Mouse (Mus musculus): ENCODE data around the gene Rnf169. TPM values are rescaled to one million over a fixed set of nuclear protein-coding genes. Genes with fewer than 3 reads are reported as not detected.
"Not testable (repeated sequence)": the region's sequence is repeated elsewhere in the genome, so short reads cannot be mapped to it uniquely, and the experiment has no call there.

The Rnf169 gene
- polyA plus RNA-seq, 1 experiment from 2014 or later = 1.6 TPM

GRCm38 (mm10) chr7:99979546-99980131, 609 bp downstream of the Rnf169 start:
- Histone ChIP-seq H3K9me3 (replicated peaks) (no peaks in the 10 kb centered on the region), H3K4me2 (peak overlapping the region; percentile 93), H3K9ac (peak overlapping the region; percentile 96), H3K36me3 (replicated peaks) (no peaks in the 10 kb centered on the region), H3K4me1 (replicated peaks) (peaks cover 39% of the 10 kb centered on the region), H3K27ac (replicated peaks) (peak overlapping the region; percentile 84), H3K27me3 (no peaks in the 10 kb centered on the region; the same call in 1 of the 2 replicates), H3K4me3 (replicated peaks) (peak overlapping the region; percentile 94)
- WGBS (ENCODE audit: insufficient replicate concordance) = under 1% methylated on average over 51 of the region's 51 CpGs
- peak; percentile 79 for ATAC-seq (ENCODE audit: insufficient read depth)

- Histone ChIP-seq H3K4me3 (replicated peaks) (peak overlapping the region; percentile 94), H3K9me3 (replicated peaks) (no peaks in the 10 kb centered on the region), H3K4me1 (replicated peaks) (peaks cover 44% of the 10 kb centered on the region), H3K27ac (replicated peaks) (peak overlapping the region; percentile 84; the same call in 1 of the 2 replicates), H3K4me2 (peak overlapping the region; percentile 93), H3K9ac (peak overlapping the region; percentile 96), H3K36me3 (replicated peaks) (no peaks in the 10 kb centered on the region), H3K27me3 (no peaks in the 10 kb centered on the region; the same call in 1 of the 2 replicates)
- no peak for ATAC-seq (ENCODE audit: insufficient read depth)
- whole genome bisulfite sequencing (ENCODE audit: insufficient replicate concordance) = 11% methylated on average over 6 of the region's 6 CpGs
Measured at GRCm38 (mm10) chr7:99979081-99979480, 1.2 kb downstream of the Rnf169 start.

- no peak for ATAC-seq (ENCODE audit: insufficient read depth)
- WGBS (ENCODE audit: insufficient replicate concordance) = 71% methylated on average over 2 of the region's 2 CpGs
- H3K4me1 ChIP-seq (replicated peaks) = peaks cover 53% of the 10 kb centered on the region
- H3K4me2 ChIP-seq = 0 out of 2 replicates have a peak overlapping the region, but pooled peaks have one; percentile 8
- H3K27me3 ChIP-seq = no peaks in the 10 kb centered on the region
- no peak overlapping the region for H3K27ac ChIP-seq (replicated peaks)
- H3K9ac ChIP-seq = no peak overlapping the region
- H3K4me3 ChIP-seq (replicated peaks) = no peak overlapping the region
- H3K36me3 ChIP-seq (replicated peaks) = no peaks in the 10 kb centered on the region
- no peaks in the 10 kb centered on the region for H3K9me3 ChIP-seq (replicated peaks)
Measured at GRCm38 (mm10) chr7:99978041-99978440, 2.2 kb downstream of the Rnf169 start.

DNA sequence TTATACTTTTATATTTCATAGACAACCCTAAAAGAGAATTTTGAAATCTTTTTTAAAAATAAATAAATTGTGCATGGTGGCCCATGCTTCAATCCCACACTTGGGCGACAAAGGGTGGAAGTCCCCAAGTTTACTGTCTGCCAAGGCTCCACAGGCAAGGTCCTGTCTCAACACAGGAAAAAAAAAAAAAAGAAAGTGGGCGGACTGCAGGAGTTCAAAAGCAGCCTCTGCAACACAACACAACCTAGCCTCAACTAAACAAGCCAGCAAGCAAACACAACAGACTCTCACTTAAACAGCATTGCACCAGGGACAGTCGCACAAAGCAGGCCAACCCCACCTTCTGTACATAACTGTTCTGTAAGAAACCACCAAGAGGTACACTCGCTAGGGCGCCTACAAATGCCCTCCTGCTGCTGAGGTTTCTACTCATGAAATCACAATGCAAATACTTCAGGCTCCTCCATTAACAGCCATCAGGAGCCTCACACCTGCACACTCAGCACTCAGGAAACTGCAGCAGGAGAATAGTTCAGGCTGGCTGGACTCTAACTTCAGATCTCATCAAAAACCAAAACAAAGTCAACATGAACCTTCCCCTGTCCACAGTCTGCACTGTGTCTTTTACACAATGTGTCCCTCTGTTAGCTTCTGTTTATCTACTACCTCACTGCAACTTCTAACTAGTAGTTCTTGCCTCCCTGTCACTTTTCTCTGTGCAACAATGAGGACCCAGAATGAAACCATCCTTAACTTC, 4.3 kb downstream of the Rnf169 start:
- H3K36me3 ChIP-seq (replicated peaks) = no peaks in the 10 kb centered on the region
- peak overlapping the region; percentile 74 for H3K27ac ChIP-seq (replicated peaks)
- no peak overlapping the region for H3K9ac ChIP-seq
- 62% methylated on average over 5 of the region's 5 CpGs for WGBS (ENCODE audit: insufficient replicate concordance)
- H3K27me3 ChIP-seq = no peaks in the 10 kb centered on the region
- ATAC-seq (ENCODE audit: insufficient read depth) = peak; percentile 23; the same call in 1 of the 2 replicates
- H3K4me1 ChIP-seq (replicated peaks) = peaks cover 57% of the 10 kb centered on the region
- peak overlapping the region; percentile 5; the same call in 1 of the 2 replicates for H3K4me2 ChIP-seq
- H3K4me3 ChIP-seq (replicated peaks) = no peak overlapping the region
- H3K9me3 ChIP-seq (replicated peaks) = no peaks in the 10 kb centered on the region

- ATAC-seq (ENCODE audit: insufficient read depth) = no peak
- no peak overlapping the region for H3K9ac ChIP-seq
- H3K36me3 ChIP-seq (replicated peaks) = no peaks in the 10 kb centered on the region
- no peak overlapping the region for H3K4me2 ChIP-seq
- H3K9me3 ChIP-seq (replicated peaks) = no peaks in the 10 kb centered on the region
- H3K27me3 ChIP-seq = no peaks in the 10 kb centered on the region
- H3K4me1 ChIP-seq (replicated peaks) = peaks cover 47% of the 10 kb centered on the region
- WGBS (ENCODE audit: insufficient replicate concordance) = 66% methylated on average over 10 of the region's 10 CpGs
- no peak overlapping the region for H3K4me3 ChIP-seq (replicated peaks)
- H3K27ac ChIP-seq (replicated peaks) = no peak overlapping the region; the same call in 1 of the 2 replicates
Measured at GRCm38 (mm10) chr7:99974208-99974970, 5.9 kb downstream of the Rnf169 start.

DNA sequence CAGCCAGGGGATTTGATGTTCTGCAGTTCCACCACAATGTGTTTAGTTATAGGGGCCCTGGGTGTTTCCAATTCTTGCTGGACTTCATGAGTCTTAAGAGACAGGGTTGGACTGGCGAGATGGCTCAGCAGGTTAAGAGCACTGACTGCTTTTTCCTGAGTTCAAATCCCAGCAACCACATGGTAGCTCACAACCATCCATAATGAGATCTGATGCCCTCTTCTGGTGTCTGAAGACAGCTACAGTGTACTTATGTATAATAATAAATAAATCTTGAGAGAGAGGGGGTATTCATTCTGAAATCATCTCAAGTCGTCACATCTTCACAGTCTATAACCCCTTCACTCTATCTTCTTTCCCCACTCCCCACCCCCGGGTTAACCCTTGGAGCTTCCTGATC, 7.3 kb downstream of the Rnf169 start:
- not testable (repeated sequence) for ATAC-seq (ENCODE audit: insufficient read depth)
- 54% methylated on average over 3 of the region's 3 CpGs for WGBS (ENCODE audit: insufficient replicate concordance)
- peaks cover 39% of the 10 kb centered on the region for H3K4me1 ChIP-seq (replicated peaks)

GRCm38 (mm10) chr7:99971926-99972325, 8.3 kb downstream of the Rnf169 start:
- H3K27me3 ChIP-seq = no peaks in the 10 kb centered on the region

More for the DNA sequence above, 7.3 kb downstream of the Rnf169 start:
- H3K9ac ChIP-seq; H3K4me2 ChIP-seq; H3K4me3 ChIP-seq (replicated peaks); H3K36me3 ChIP-seq (replicated peaks); H3K27me3 ChIP-seq; H3K9me3 ChIP-seq (replicated peaks); H3K27ac ChIP-seq (replicated peaks): not testable (repeated sequence)

DNA sequence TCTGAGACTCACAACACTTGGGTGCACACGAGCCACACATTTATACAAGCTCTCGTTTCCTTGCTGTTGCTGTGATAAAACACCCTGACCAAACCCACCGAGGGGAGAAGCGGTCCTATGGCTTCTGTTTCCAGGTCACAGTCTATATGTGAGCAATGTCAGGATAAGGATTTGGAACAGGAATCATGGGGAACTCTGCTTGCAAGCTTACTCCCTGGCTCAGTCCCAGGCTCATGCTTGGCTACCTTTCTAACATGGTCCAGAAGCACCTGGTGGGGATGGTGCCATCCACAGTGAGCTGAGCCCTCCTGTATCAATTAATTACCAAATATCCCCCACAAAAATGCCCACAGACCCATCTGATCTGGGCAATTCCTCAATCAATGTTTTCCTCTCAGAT, 11.1 kb downstream of the Rnf169 start:
- no peak overlapping the region for H3K27ac ChIP-seq (replicated peaks)
- H3K4me3 ChIP-seq (replicated peaks) = no peak overlapping the region
- WGBS (ENCODE audit: insufficient replicate concordance) = 70% methylated on average over 4 of the region's 4 CpGs
- no peak overlapping the region for H3K9ac ChIP-seq
- no peak for ATAC-seq (ENCODE audit: insufficient read depth)
- H3K9me3 ChIP-seq (replicated peaks) = no peaks in the 10 kb centered on the region
- H3K4me1 ChIP-seq (replicated peaks) = peaks cover 41% of the 10 kb centered on the region
- no peaks in the 10 kb centered on the region for H3K36me3 ChIP-seq (replicated peaks)
- H3K27me3 ChIP-seq = no peaks in the 10 kb centered on the region
- H3K4me2 ChIP-seq = no peak overlapping the region

More at GRCm38 (mm10) chr7:99971926-99972325, 8.3 kb downstream of the Rnf169 start:
- H3K9me3 ChIP-seq (replicated peaks) = no peaks in the 10 kb centered on the region
- no peak overlapping the region for H3K27ac ChIP-seq (replicated peaks)
- 62% methylated on average over 2 of the region's 2 CpGs for WGBS (ENCODE audit: insufficient replicate concordance)
- no peak overlapping the region for H3K4me3 ChIP-seq (replicated peaks)
- H3K4me2 ChIP-seq = no peak overlapping the region
- H3K36me3 ChIP-seq (replicated peaks) = no peaks in the 10 kb centered on the region
- no peak overlapping the region for H3K9ac ChIP-seq
- peak; percentile 43; the same call in 1 of the 2 replicates for ATAC-seq (ENCODE audit: insufficient read depth)
- peaks cover 38% of the 10 kb centered on the region for H3K4me1 ChIP-seq (replicated peaks)

DNA sequence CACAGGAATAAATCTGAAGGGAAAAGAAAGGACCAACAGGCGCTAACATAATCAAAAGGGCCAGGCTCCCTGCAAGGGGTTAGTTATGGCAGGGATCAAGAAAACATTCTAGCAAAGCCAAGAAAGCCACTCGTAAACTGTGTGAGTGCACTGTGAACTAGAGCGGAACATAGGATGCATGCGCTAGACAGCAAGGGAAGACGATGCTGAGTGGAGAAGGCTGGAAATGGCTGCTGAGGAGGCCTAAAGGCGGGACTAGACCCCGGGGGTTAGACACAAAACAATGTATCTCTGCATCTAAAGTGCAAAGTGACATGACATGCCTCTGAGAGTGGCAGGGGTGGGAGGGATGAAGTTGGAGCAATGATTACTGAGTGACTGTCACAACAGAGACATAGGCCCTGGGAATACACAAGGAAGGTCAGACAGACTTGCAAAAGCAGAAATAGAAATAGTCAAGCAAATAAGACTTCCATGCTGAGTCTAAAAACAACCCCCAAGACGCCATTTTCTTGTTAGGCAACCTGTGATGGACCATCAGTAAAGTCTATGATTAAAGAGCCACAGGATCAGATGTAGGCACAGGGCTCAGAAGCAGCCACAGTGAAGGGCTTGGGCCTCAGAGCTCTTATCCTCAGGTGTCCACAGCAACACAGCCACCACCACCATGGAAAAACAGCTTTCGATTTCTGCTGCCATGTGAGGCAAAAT, 14.1 kb downstream of the Rnf169 start:
- peaks cover 50% of the 10 kb centered on the region for H3K4me1 ChIP-seq (replicated peaks)
- no peaks in the 10 kb centered on the region for H3K9me3 ChIP-seq (replicated peaks)
- no peak overlapping the region for H3K9ac ChIP-seq
- no peaks in the 10 kb centered on the region for H3K27me3 ChIP-seq
- H3K36me3 ChIP-seq (replicated peaks) = no peaks in the 10 kb centered on the region
- H3K4me3 ChIP-seq (replicated peaks) = no peak overlapping the region
- no peak overlapping the region for H3K27ac ChIP-seq (replicated peaks)
- 72% methylated on average over 9 of the region's 9 CpGs for WGBS (ENCODE audit: insufficient replicate concordance)
- ATAC-seq (ENCODE audit: insufficient read depth) = no peak
- no peak overlapping the region for H3K4me2 ChIP-seq

- no peak for ATAC-seq (ENCODE audit: insufficient read depth)
- 51% methylated on average over 9 of the region's 9 CpGs for WGBS (ENCODE audit: insufficient replicate concordance)
- peaks cover 50% of the 10 kb centered on the region for H3K4me1 ChIP-seq (replicated peaks)
Measured at GRCm38 (mm10) chr7:99965020-99965841, 15.0 kb downstream of the Rnf169 start.

More at GRCm38 (mm10) chr7:99965020-99965841, 15.0 kb downstream of the Rnf169 start:
- Histone ChIP-seq H3K9me3 (replicated peaks) (no peaks in the 10 kb centered on the region), H3K9ac (no peak overlapping the region), H3K4me3 (replicated peaks) (no peak overlapping the region), H3K36me3 (replicated peaks) (no peaks in the 10 kb centered on the region), H3K4me2 (no peak overlapping the region), H3K27me3 (no peaks in the 10 kb centered on the region), H3K27ac (replicated peaks) (peak overlapping the region; percentile 43; the same call in 1 of the 2 replicates)
